Mouse (Mus musculus) myocyte (in vitro differentiated cells): Measurements from ENCODE around the gene Notch2. TPM values are rescaled to one million over a fixed set of nuclear protein-coding genes. Genes with fewer than 3 reads are reported as not detected.

ENCODE experiments used
- H3K27me3 ChIP-seq: one replicate; pipeline ENCODE4 v1.6.1; 2011; ENCODE audit not compliant: control insufficient read depth, insufficient read depth, insufficient read length
- H3K36me3 ChIP-seq: one replicate; pipeline ENCODE4 v1.6.1; 2011; ENCODE audit not compliant: control insufficient read depth, insufficient read depth
- H3K4me2 ChIP-seq: one replicate; pipeline ENCODE4 v1.6.1; 2011; ENCODE audit warnings: low read depth, control low read depth
- H3K4me3 ChIP-seq: one replicate; pipeline ENCODE4 v1.5.1; 2011; ENCODE audit warnings: mild to moderate bottlenecking, control low read depth, moderate library complexity
- H3K79me2 ChIP-seq: one replicate; pipeline ENCODE4 v1.6.1; 2011; ENCODE audit not compliant: control insufficient read depth, insufficient read depth
- H3ac ChIP-seq: one replicate; pipeline ENCODE4 v1.6.1; 2011; ENCODE audit not compliant: control insufficient read depth, insufficient read length
- CEBPB ChIP-seq: IDR thresholded peaks from 2 replicates; pipeline ENCODE4 v1.6.1; 2011; ENCODE audit warnings: mild to moderate bottlenecking, moderate library complexity; ENCODE audit not compliant: poor library complexity, insufficient read depth, severe bottlenecking
- E2F4 ChIP-seq: IDR thresholded peaks from one replicate; pipeline ENCODE4 v1.6.1; 2011; ENCODE audit warnings: mild to moderate bottlenecking, control low read depth, moderate library complexity; ENCODE audit not compliant: insufficient read depth
- MAX ChIP-seq: IDR thresholded peaks from one replicate; pipeline ENCODE4 v1.6.1; 2011; ENCODE audit warnings: low read depth, mild to moderate bottlenecking, control low read depth
- MYOD1 ChIP-seq, 3 experiments: IDR thresholded peaks; one replicate each; pipeline ENCODE4 v1.6.1; 2011; ENCODE audit warnings: control low read depth in 2 of 3, low read depth in 2 of 3, mild to moderate bottlenecking in 2 of 3, moderate library complexity in 1 of 3; ENCODE audit not compliant: insufficient read length in 2 of 3, control insufficient read depth in 1 of 3
- MYOG ChIP-seq, 3 experiments: IDR thresholded peaks; one replicate each; pipeline ENCODE4 v1.6.1; 2011; ENCODE audit warnings: control low read depth in 2 of 3, low read depth in 2 of 3, mild to moderate bottlenecking in 2 of 3; ENCODE audit not compliant: insufficient read length in 2 of 3, control insufficient read depth in 1 of 3, insufficient read depth in 1 of 3
- POLR2A ChIP-seq: IDR thresholded peaks from one replicate; pipeline ENCODE4 v1.6.1; 2011; ENCODE audit warnings: low read depth, mild to moderate bottlenecking, control low read depth, moderate library complexity; ENCODE audit not compliant: insufficient read length
- POLR2AphosphoS2 ChIP-seq: IDR thresholded peaks from one replicate; pipeline ENCODE4 v1.6.1; 2011; ENCODE audit warnings: low read depth, control low read depth; ENCODE audit not compliant: insufficient read length
- REST ChIP-seq: IDR thresholded peaks from one replicate; pipeline ENCODE4 v1.6.1; 2011; ENCODE audit warnings: mild to moderate bottlenecking, control low read depth, moderate library complexity; ENCODE audit not compliant: insufficient read depth, insufficient read length
- SRF ChIP-seq: IDR thresholded peaks from one replicate; pipeline ENCODE4 v1.6.1; 2011; ENCODE audit warnings: low read depth; ENCODE audit not compliant: control insufficient read depth, insufficient read length
- TCF12 ChIP-seq: IDR thresholded peaks from one replicate; pipeline ENCODE4 v1.6.1; 2011; ENCODE audit warnings: mild to moderate bottlenecking, control low read depth; ENCODE audit not compliant: poor library complexity, insufficient read depth, severe bottlenecking
- TCF3 ChIP-seq: IDR thresholded peaks from one replicate; pipeline ENCODE4 v1.6.1; 2011; ENCODE audit warnings: low read depth, control low read depth; ENCODE audit not compliant: insufficient read length
- USF1 ChIP-seq: IDR thresholded peaks from one replicate; pipeline ENCODE4 v1.6.1; 2011; ENCODE audit warnings: low read depth, mild to moderate bottlenecking, control low read depth, moderate library complexity
- polyA plus RNA-seq: library from polyadenylated mRNA; unstranded; fragments of >200 nt; fragmentation: generic; extraction: Trizol; gene quantifications from one replicate; pipeline ENCODE4 v1.2.1, GENCODE M21; 2012; ENCODE audit warnings: missing spikeins

The Notch2 gene
- polyA plus RNA-seq, 1 experiment, result 15.1 TPM

DNA sequence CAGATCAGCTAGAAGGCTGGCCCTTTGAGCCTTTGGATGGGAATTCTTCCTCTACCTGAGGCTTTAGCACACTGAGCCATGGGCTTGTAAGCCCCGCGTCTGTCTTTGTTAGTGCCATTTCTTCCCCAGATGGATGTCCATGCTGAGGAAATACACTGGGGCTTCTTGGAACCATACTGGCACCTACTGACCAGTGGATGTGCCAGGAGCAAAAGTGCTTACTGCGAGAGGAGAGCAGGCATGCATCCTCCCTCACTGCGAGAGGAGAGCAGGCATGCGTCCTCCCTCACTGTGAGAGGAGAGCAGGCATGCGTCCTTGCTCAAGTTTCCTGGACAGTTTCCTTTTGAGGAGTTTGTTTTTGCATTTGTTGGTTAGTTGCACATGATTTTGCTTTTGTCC is 27.5 kb downstream of the Notch2 start:
- Histone ChIP-seq H3K36me3 (no peaks in the 10 kb centered on the region), H3K4me3 (no peak overlapping the region), H3ac (no peak overlapping the region), H3K27me3 (no peaks in the 10 kb centered on the region), H3K4me2 (no peak overlapping the region), H3K79me2 (peaks cover 91% of the 10 kb centered on the region)
- no peak for TF ChIP-seq MAX
- no peak for TF ChIP-seq REST
- TF ChIP-seq MYOD1 (IDR thresholded peaks at IDR 0.05; ENCODE audit: control insufficient read depth in 1 of 3, insufficient read length in 2 of 3, low read depth in 2 of 3), result no peak
- TF ChIP-seq POLR2A, result no peak
- no peak for TF ChIP-seq E2F4
- no peak for TF ChIP-seq TCF3
- no peak for TF ChIP-seq USF1
- TF ChIP-seq TCF12, result no peak
- no peak for TF ChIP-seq POLR2AphosphoS2

DNA sequence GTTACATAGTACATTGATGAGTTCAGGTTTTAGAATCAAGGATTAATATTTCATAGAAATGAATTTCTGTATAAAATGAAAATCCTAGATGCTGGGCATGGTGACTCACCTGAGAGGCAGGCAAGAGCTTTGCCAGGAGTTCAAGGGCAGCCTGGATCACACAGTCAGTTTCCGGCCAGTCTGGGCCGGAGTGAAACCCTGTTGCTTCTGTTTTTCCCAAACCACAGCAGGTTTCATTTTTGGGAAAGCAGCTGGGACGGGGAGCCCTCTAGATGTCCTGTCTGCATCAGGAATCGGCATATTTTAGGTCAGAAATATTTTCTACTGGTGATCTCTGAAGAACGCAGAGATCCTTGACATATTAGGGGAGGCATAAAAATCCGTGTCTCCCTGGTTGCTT is 29.0 kb downstream of the Notch2 start:
- no peak overlapping the region for H3ac ChIP-seq
- TF ChIP-seq MYOD1 (IDR thresholded peaks at IDR 0.05; ENCODE audit: control insufficient read depth in 1 of 3, insufficient read length in 2 of 3, low read depth in 2 of 3) (peak in 1 of 3 experiments; percentile 7), MYOG (IDR thresholded peaks at IDR 0.05; ENCODE audit: control insufficient read depth in 1 of 3, insufficient read depth in 1 of 3, insufficient read length in 2 of 3, low read depth in 2 of 3) (no peak)
- no peaks in the 10 kb centered on the region for H3K36me3 ChIP-seq
- peaks cover 91% of the 10 kb centered on the region for H3K79me2 ChIP-seq
- no peaks in the 10 kb centered on the region for H3K27me3 ChIP-seq
- peak overlapping the region; percentile 10 for H3K4me3 ChIP-seq
- H3K4me2 ChIP-seq, result peak overlapping the region; percentile 92

DNA sequence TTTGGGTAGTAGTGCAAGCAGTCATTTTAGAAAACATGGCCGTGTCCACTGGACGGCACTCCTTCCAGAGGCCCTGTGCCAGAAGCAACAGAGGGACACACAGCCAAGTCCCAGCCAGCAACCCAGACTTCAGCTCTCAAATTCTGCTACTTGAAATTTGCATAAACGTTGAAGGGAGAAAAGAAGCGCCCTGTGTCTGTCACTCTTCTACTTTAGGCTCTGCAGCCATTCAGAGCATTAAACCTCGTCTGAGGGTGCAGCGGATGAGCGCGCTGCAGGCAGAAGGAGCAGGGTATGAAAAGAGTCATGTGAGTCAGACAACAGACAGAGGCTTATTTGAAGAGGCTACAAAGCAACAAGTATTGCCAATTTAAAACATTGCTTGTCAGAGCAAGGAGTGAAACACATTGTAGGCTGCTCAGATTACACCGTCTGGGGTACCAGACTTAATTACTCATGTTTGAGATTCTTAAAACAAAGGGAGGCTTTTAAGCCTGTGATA is 29.7 kb downstream of the Notch2 start:
- H3ac ChIP-seq, result no peak overlapping the region
- TF ChIP-seq MYOD1 (IDR thresholded peaks at IDR 0.05; ENCODE audit: control insufficient read depth in 1 of 3, insufficient read length in 2 of 3, low read depth in 2 of 3) (no peak), USF1 (peak; percentile 43)
- no peaks in the 10 kb centered on the region for H3K27me3 ChIP-seq
- no peaks in the 10 kb centered on the region for H3K36me3 ChIP-seq
- peak overlapping the region; percentile 92 for H3K4me2 ChIP-seq
- peak overlapping the region; percentile 10 for H3K4me3 ChIP-seq
- peaks cover 91% of the 10 kb centered on the region for H3K79me2 ChIP-seq

DNA sequence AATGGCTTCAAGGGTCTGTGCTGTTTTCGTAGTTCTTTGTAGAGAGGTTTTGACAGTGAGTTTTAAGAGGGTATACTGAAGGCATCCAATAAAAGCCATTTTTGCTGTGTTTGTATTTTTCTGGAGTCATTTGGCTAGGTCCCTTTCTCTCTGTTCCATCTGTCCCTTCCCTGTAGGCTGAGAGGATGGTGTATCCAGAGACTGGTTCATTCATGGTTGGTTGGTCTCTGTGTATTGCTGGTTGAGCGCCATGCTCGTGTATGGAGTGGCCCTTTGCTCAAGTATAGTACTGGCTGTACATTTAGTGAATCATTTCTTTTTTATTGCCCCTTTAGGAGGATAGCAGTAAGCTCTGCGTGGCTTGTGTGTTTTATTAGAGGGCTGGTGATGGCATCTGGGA is 30.3 kb downstream of the Notch2 start:
- no peak overlapping the region for H3ac ChIP-seq
- peak overlapping the region; percentile 92 for H3K4me2 ChIP-seq
- H3K27me3 ChIP-seq, result no peaks in the 10 kb centered on the region
- TF ChIP-seq REST, result no peak
- TF ChIP-seq SRF, result no peak
- TF ChIP-seq POLR2A, result no peak
- TF ChIP-seq MYOD1 (IDR thresholded peaks at IDR 0.05; ENCODE audit: control insufficient read depth in 1 of 3, insufficient read length in 2 of 3, low read depth in 2 of 3), result no peak
- TF ChIP-seq MYOG (IDR thresholded peaks at IDR 0.05; ENCODE audit: control insufficient read depth in 1 of 3, insufficient read depth in 1 of 3, insufficient read length in 2 of 3, low read depth in 2 of 3), result no peak
- peaks cover 91% of the 10 kb centered on the region for H3K79me2 ChIP-seq
- no peaks in the 10 kb centered on the region for H3K36me3 ChIP-seq
- H3K4me3 ChIP-seq, result no peak overlapping the region

DNA sequence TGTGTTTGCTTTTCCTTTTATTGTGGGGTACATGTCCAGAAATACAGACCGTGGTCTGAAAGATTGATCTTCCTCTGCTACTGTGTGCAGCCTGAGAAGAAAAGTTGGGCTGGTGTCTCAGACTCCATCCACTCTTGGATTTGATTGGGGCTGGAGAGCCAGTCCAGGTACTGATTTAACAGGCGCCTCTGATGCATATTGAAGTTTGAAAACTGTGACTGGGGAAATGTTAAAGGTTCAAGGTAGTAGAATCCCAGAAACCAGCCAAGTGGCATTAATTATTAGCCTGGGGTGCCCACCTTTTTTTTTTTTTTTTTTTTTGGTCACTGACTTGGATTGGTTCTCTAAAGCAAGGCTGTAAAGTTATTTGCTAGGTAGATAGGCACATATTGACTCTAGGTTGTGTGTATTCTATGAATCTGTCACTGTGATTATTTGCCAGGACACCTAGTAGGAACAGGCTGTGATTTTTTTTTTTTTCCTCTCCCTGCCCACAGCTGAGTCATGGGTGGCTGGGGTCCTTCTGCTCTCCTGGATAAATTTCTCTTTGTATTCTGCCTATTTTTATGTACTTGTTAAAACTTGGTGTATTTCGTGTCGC is 31.5 kb downstream of the Notch2 start:
- H3K27me3 ChIP-seq, result no peaks in the 10 kb centered on the region
- TF ChIP-seq MYOD1 (IDR thresholded peaks at IDR 0.05; ENCODE audit: control insufficient read depth in 1 of 3, insufficient read length in 2 of 3, low read depth in 2 of 3) (no peak), SRF (no peak), USF1 (no peak), REST (no peak), POLR2A (no peak), CEBPB (no peak), MYOG (IDR thresholded peaks at IDR 0.05; ENCODE audit: control insufficient read depth in 1 of 3, insufficient read depth in 1 of 3, insufficient read length in 2 of 3, low read depth in 2 of 3) (no peak), MAX (no peak), POLR2AphosphoS2 (no peak), TCF12 (no peak), E2F4 (no peak), TCF3 (no peak)
- H3K4me2 ChIP-seq, result peak overlapping the region; percentile 92
- H3K79me2 ChIP-seq, result peaks cover 91% of the 10 kb centered on the region
- no peaks in the 10 kb centered on the region for H3K36me3 ChIP-seq
- no peak overlapping the region for H3K4me3 ChIP-seq
- no peak overlapping the region for H3ac ChIP-seq
